Mouse (Mus musculus): Measurements from ENCODE around the gene Tctex1d4. TPM values are rescaled to one million over a fixed set of nuclear protein-coding genes. Genes with fewer than 3 reads are reported as not detected.

The Tctex1d4 gene
- total and polyA plus RNA-seq, 3 experiments, result 4.2 TPM; not detected in 2

GRCm38 (mm10) chr4:117161183-117161582 lies 34.6 kb downstream of the Tctex1d4 start:
- Histone ChIP-seq H3K4me3 (no peak overlapping the region), H3K9ac (ENCODE audit: low read depth, low read length) (no peak overlapping the region), H3K27ac (no peak overlapping the region), H3K36me3 (ENCODE audit: control insufficient read depth, insufficient read depth, low read length) (no peaks in the 10 kb centered on the region), H3K79me2 (replicated peaks; ENCODE audit: control insufficient read depth, insufficient read depth, low read length) (no peaks in the 10 kb centered on the region), H3K4me1 (ENCODE audit: control insufficient read depth, insufficient read depth, low read length) (no peaks in the 10 kb centered on the region), H3K27me3 (ENCODE audit: control insufficient read depth, insufficient read depth, low read length) (no peaks in the 10 kb centered on the region)
- intact Hi-C loops (cut with DNase I), result no loop called here
- TF ChIP-seq CTCF (IDR thresholded peaks at IDR 0.05) (no peak), EP300 (IDR thresholded peaks at IDR 0.05; ENCODE audit: insufficient read depth, low read depth, low read length) (no peak), POLR2A (IDR thresholded peaks at IDR 0.05; ENCODE audit: insufficient read depth, low read depth, low read length) (no peak)
- no peak for DNase-seq
- 83% methylated on average over 4 of the region's 4 CpGs for WGBS

- Histone ChIP-seq H3K27me3 (ENCODE audit: control insufficient read depth, insufficient read depth, low read length) (no peaks in the 10 kb centered on the region), H3K79me2 (replicated peaks; ENCODE audit: control insufficient read depth, insufficient read depth, low read length) (no peaks in the 10 kb centered on the region), H3K36me3 (ENCODE audit: control insufficient read depth, insufficient read depth, low read length) (no peaks in the 10 kb centered on the region), H3K9ac (ENCODE audit: low read depth, low read length) (no peak overlapping the region), H3K4me1 (ENCODE audit: control insufficient read depth, insufficient read depth, low read length) (no peaks in the 10 kb centered on the region), H3K4me3 (no peak overlapping the region), H3K27ac (no peak overlapping the region)
- no peak for DNase-seq
- no peak for TF ChIP-seq POLR2A (IDR thresholded peaks at IDR 0.05; ENCODE audit: insufficient read depth, low read depth, low read length)
- no peak for TF ChIP-seq EP300 (IDR thresholded peaks at IDR 0.05; ENCODE audit: insufficient read depth, low read depth, low read length)
- no peak for TF ChIP-seq CTCF (IDR thresholded peaks at IDR 0.05)
- 80% methylated on average over 5 of the region's 5 CpGs for WGBS
- intact Hi-C loops (cut with DNase I), result no loop called here
Measured at GRCm38 (mm10) chr4:117169936-117170335, 43.3 kb downstream of the Tctex1d4 start.

Small RNA genes within 50 kb of the gene (microRNA-seq; reads per million reads assigned to microRNA genes)
- 0 reads per million in 2 experiments for gene Gm22398

Other genes with a start within 250 kb of the Tctex1d4 start
- 1 to 10 TPM; 1.0 TPM for gene Zswim5, start 249.4 kb upstream of the Tctex1d4 start, total RNA-seq (2021)
- gene Zswim5, start 249.4 kb upstream of the Tctex1d4 start, polyA plus RNA-seq (2012; rRNA removed), result 0.86 and 1.4 TPM in 2 replicates
- 10 to 100 TPM; 86.7 to 91.9 TPM for gene Urod, start 132.4 kb upstream of the Tctex1d4 start, total RNA-seq (2021)
- 77.1 and 117 TPM in 2 replicates for gene Urod, start 132.4 kb upstream of the Tctex1d4 start, polyA plus RNA-seq (2012; rRNA removed)
- 10 to 100 TPM; 14.0 to 20.6 TPM for gene Hectd3, start 131.5 kb upstream of the Tctex1d4 start, total RNA-seq (2021)
- gene Hectd3, start 131.5 kb upstream of the Tctex1d4 start, polyA plus RNA-seq (2012; rRNA removed), result 28.4 and 31.0 TPM in 2 replicates
- gene Eif2b3, start 107.4 kb upstream of the Tctex1d4 start, total RNA-seq (2021), result 10 to 100 TPM; 12.0 to 14.6 TPM
- 7.9 and 11.6 TPM in 2 replicates for gene Eif2b3, start 107.4 kb upstream of the Tctex1d4 start, polyA plus RNA-seq (2012; rRNA removed)
- gene Ptch2, start 30.7 kb upstream of the Tctex1d4 start, total RNA-seq (2021), result under 1 TPM; 0.70 to 0.86 TPM
- 2.4 and 3.2 TPM in 2 replicates for gene Ptch2, start 30.7 kb upstream of the Tctex1d4 start, polyA plus RNA-seq (2012; rRNA removed)
- gene Btbd19, start 1.1 kb upstream of the Tctex1d4 start, total RNA-seq (2021), result 1 to 10 TPM; 2.9 to 3.2 TPM
- 6.6 and 12.2 TPM in 2 replicates for gene Btbd19, start 1.1 kb upstream of the Tctex1d4 start, polyA plus RNA-seq (2012; rRNA removed)
- 1 to 10 TPM; 1.4 to 1.9 TPM for gene Plk3, start 7.2 kb downstream of the Tctex1d4 start, total RNA-seq (2021)
- gene Plk3, start 7.2 kb downstream of the Tctex1d4 start, polyA plus RNA-seq (2012; rRNA removed), result 4.5 and 4.7 TPM in 2 replicates
- 100 to 1,000 TPM; 553 to 608 TPM for gene Rps8, start 29.4 kb downstream of the Tctex1d4 start, total RNA-seq (2021)
- gene Rps8, start 29.4 kb downstream of the Tctex1d4 start, polyA plus RNA-seq (2012; rRNA removed), result 315 and 381 TPM in 2 replicates
- gene Kif2c, start 55.8 kb downstream of the Tctex1d4 start, total RNA-seq (2021), result under 1 TPM; 0.14 to 0.26 TPM
- 0.25 and 0.41 TPM in 2 replicates for gene Kif2c, start 55.8 kb downstream of the Tctex1d4 start, polyA plus RNA-seq (2012; rRNA removed)
- gene Tmem53, start 125.2 kb downstream of the Tctex1d4 start, total RNA-seq (2021), result 10 to 100 TPM; 25.0 to 30.6 TPM
- 51.8 and 62.3 TPM in 2 replicates for gene Tmem53, start 125.2 kb downstream of the Tctex1d4 start, polyA plus RNA-seq (2012; rRNA removed)
- gene Armh1, start 125.3 kb downstream of the Tctex1d4 start, total RNA-seq (2021), result not detected
- gene Armh1, start 125.3 kb downstream of the Tctex1d4 start, polyA plus RNA-seq (2012; rRNA removed), result 0.43 TPM in 1 of 2 replicates, not detected in the other

Measured in heart, adult 2 months (tissue).